Mouse (Mus musculus): ENCODE data around the gene Pxdc1. TPM values are rescaled to one million over a fixed set of nuclear protein-coding genes. Genes with fewer than 3 reads are reported as not detected.

Gene Pxdc1
- polyA plus RNA-seq (2014; fragmentation: Illumina TruSeq; extraction: RNeasy Lipid Tissue Mini Kit (QIAGEN cat#74804); ENCODE audit: low read depth, low replicate concordance): 11.9 TPM

GRCm38 (mm10) chr13:34653391-34653790, at the start of gene Pxdc1:
TSS of gene Pxdc1 (minus strand) at chr13:34653486.

Other genes with a start within 250 kb of the Pxdc1 start
- gene Fam50b, start 81.4 kb upstream of the Pxdc1 start, polyA plus RNA-seq (2014; fragmentation: Illumina TruSeq; extraction: RNeasy Lipid Tissue Mini Kit (QIAGEN cat#74804); ENCODE audit: low read depth, low replicate concordance): not detected
- gene Prpf4b, start 221.8 kb upstream of the Pxdc1 start, polyA plus RNA-seq (2014; fragmentation: Illumina TruSeq; extraction: RNeasy Lipid Tissue Mini Kit (QIAGEN cat#74804); ENCODE audit: low read depth, low replicate concordance): 136 TPM

All from adrenal gland, adult 10 weeks (tissue).